Mouse (Mus musculus): ENCODE measurements around the gene B3gnt8. TPM values are rescaled to one million over a fixed set of nuclear protein-coding genes. Genes with fewer than 3 reads are reported as not detected.

Gene B3gnt8
- total RNA-seq, 2 experiments from 2014 or later = 1.1 to 1.3 TPM

Other genes with a start within 250 kb of the B3gnt8 start
- gene Lipe, start 227.9 kb upstream of the B3gnt8 start, total RNA-seq (2021) = 10 to 100 TPM; 21.3 to 22.7 TPM
- not detected for gene Cxcl17, start 213.8 kb upstream of the B3gnt8 start, total RNA-seq (2021)
- 1 to 10 TPM; 2.7 to 4.4 TPM for gene Ceacam1, start 149.1 kb upstream of the B3gnt8 start, total RNA-seq (2021)
- gene Ceacam2, start 86.8 kb upstream of the B3gnt8 start, total RNA-seq (2021) = 1 to 10 TPM in 1 of 2 experiments, under 1 TPM in 1; 0.46 to 1.1 TPM
- not detected for gene Erich4, start 10.8 kb upstream of the B3gnt8 start, total RNA-seq (2021)
- 10 to 100 TPM; 38.7 to 43.2 TPM for gene Dmac2, start 7.2 kb upstream of the B3gnt8 start, total RNA-seq (2021)
- gene Bckdha, start 32.3 kb downstream of the B3gnt8 start, total RNA-seq (2021) = 100 to 1,000 TPM; 134 to 137 TPM
- 10 to 100 TPM; 19.9 to 21.3 TPM for gene Exosc5, start 32.5 kb downstream of the B3gnt8 start, total RNA-seq (2021)
- not detected for gene Tmem91, start 48.5 kb downstream of the B3gnt8 start, total RNA-seq (2021)
- 1 to 10 TPM; 7.3 to 7.8 TPM for gene B9d2, start 54.1 kb downstream of the B3gnt8 start, total RNA-seq (2021)
- gene Tgfb1, start 60.3 kb downstream of the B3gnt8 start, total RNA-seq (2021) = 1 to 10 TPM; 3.9 to 7.8 TPM
- gene Ccdc97, start 92.4 kb downstream of the B3gnt8 start, total RNA-seq (2021) = 10 to 100 TPM; 42.1 to 43.5 TPM
- 10 to 100 TPM; 69.1 to 73.4 TPM for gene Hnrnpul1, start 128.1 kb downstream of the B3gnt8 start, total RNA-seq (2021)
- gene Axl, start 162.1 kb downstream of the B3gnt8 start, total RNA-seq (2021) = 10 to 100 TPM; 27.6 to 42.7 TPM
- gene Cyp2s1, start 190.3 kb downstream of the B3gnt8 start, total RNA-seq (2021) = under 1 TPM; 0.16 to 0.28 TPM

All from gastrocnemius, adult 18-20 months (tissue).